Mouse (Mus musculus): ENCODE data around the gene Fsd1. TPM values are rescaled to one million over a fixed set of nuclear protein-coding genes. Genes with fewer than 3 reads are reported as not detected.

Fsd1 gene
- polyA plus RNA-seq, 1 experiment = not detected

GRCm38 (mm10) chr17:55958918-55959728, 27.2 kb upstream of the Fsd1 start, which contains the start of gene Yju2:
Gene Yju2, plus strand, starts transcription at chr17:55959099.
- TF ChIP-seq POLR2A (IDR thresholded peaks at IDR 0.05; ENCODE audit: borderline replicate concordance, control insufficient read depth, low read depth, low read length) (peak; percentile 19; the same call in 1 of the 2 replicates), CTCF (IDR thresholded peaks at IDR 0.05; ENCODE audit: control insufficient read depth, insufficient read depth, low read length) (no peak)
- Histone ChIP-seq H3K4me1 (ENCODE audit: control insufficient read depth, insufficient read depth, low read length) (peaks cover 1% of the 10 kb centered on the region), H3K27ac (ENCODE audit: control insufficient read depth, insufficient read depth, low read depth, low read length, poor library complexity) (peak within 1 kb of the TSS; percentile 96), H3K4me3 (replicated peaks; ENCODE audit: control insufficient read depth, low read depth, low read length) (peak within 1 kb of the TSS; percentile 90)
- under 1% methylated on average over 46 of the region's 46 CpGs for WGBS

GRCm38 (mm10) chr17:55959946-55960740, 26.2 kb upstream of the Fsd1 start:
- TF ChIP-seq CTCF (IDR thresholded peaks at IDR 0.05; ENCODE audit: control insufficient read depth, insufficient read depth, low read length) (no peak), POLR2A (IDR thresholded peaks at IDR 0.05; ENCODE audit: borderline replicate concordance, control insufficient read depth, low read depth, low read length) (no peak)
- Histone ChIP-seq H3K4me1 (ENCODE audit: control insufficient read depth, insufficient read depth, low read length) (peaks cover 1% of the 10 kb centered on the region), H3K4me3 (replicated peaks; ENCODE audit: control insufficient read depth, low read depth, low read length) (peak overlapping the region; percentile 27), H3K27ac (ENCODE audit: control insufficient read depth, insufficient read depth, low read depth, low read length, poor library complexity) (no peak overlapping the region)
- 66% methylated on average over 10 of the region's 10 CpGs for WGBS

- TF ChIP-seq POLR2A (IDR thresholded peaks at IDR 0.05; ENCODE audit: borderline replicate concordance, control insufficient read depth, low read depth, low read length) (no peak), CTCF (IDR thresholded peaks at IDR 0.05; ENCODE audit: control insufficient read depth, insufficient read depth, low read length) (no peak)
- Histone ChIP-seq H3K4me1 (ENCODE audit: control insufficient read depth, insufficient read depth, low read length) (peaks cover 1% of the 10 kb centered on the region), H3K4me3 (replicated peaks; ENCODE audit: control insufficient read depth, low read depth, low read length) (no peak overlapping the region), H3K27ac (ENCODE audit: control insufficient read depth, insufficient read depth, low read depth, low read length, poor library complexity) (no peak overlapping the region)
Observed at GRCm38 (mm10) chr17:55960791-55961190, 25.5 kb upstream of the Fsd1 start.

DNA sequence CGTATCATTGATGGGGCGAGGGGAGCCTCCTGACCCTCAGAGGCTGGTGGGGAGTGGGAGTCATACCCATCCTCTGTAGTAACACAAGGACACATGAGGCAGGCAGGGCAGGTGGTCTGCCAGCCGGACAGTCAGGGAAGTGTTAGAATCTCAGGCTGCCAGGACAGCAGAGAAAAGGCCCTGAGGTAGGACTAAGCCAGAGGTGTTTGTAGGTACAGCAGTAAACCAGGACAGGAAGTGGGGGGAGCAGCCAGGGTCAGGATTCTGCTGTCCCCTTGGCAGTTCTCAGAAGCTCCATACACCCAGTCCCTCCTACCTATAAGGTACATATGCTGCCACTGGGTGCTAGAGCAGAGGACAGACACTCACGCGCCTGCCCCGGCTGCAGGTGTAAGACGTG, 24.7 kb upstream of the Fsd1 start:
- peaks cover 1% of the 10 kb centered on the region for H3K4me1 ChIP-seq (ENCODE audit: control insufficient read depth, insufficient read depth, low read length)
- no peak overlapping the region for H3K4me3 ChIP-seq (replicated peaks; ENCODE audit: control insufficient read depth, low read depth, low read length)
- H3K27ac ChIP-seq (ENCODE audit: control insufficient read depth, insufficient read depth, low read depth, low read length, poor library complexity) = no peak overlapping the region
- WGBS = 86% methylated on average over 7 of the region's 7 CpGs
- TF ChIP-seq CTCF (IDR thresholded peaks at IDR 0.05; ENCODE audit: control insufficient read depth, insufficient read depth, low read length) (no peak), POLR2A (IDR thresholded peaks at IDR 0.05; ENCODE audit: borderline replicate concordance, control insufficient read depth, low read depth, low read length) (no peak)

- Histone ChIP-seq H3K4me3 (replicated peaks; ENCODE audit: control insufficient read depth, low read depth, low read length) (peak overlapping the region; percentile 7), H3K27ac (ENCODE audit: control insufficient read depth, insufficient read depth, low read depth, low read length, poor library complexity) (peak overlapping the region; percentile 29), H3K4me1 (ENCODE audit: control insufficient read depth, insufficient read depth, low read length) (peaks cover 1% of the 10 kb centered on the region)
- TF ChIP-seq CTCF (IDR thresholded peaks at IDR 0.05; ENCODE audit: control insufficient read depth, insufficient read depth, low read length) = 0 out of 2 replicates have a peak, but pooled peaks have one; percentile 8
- TF ChIP-seq POLR2A (IDR thresholded peaks at IDR 0.05; ENCODE audit: borderline replicate concordance, control insufficient read depth, low read depth, low read length) = 0 out of 2 replicates have a peak, but pooled peaks have one; percentile 23
- 55% methylated on average over 14 of the region's 14 CpGs for whole genome bisulfite sequencing
Observed at GRCm38 (mm10) chr17:55963171-55963570, 23.1 kb upstream of the Fsd1 start.

- H3K4me3 ChIP-seq (replicated peaks; ENCODE audit: control insufficient read depth, low read depth, low read length) = no peak overlapping the region
- H3K4me1 ChIP-seq (ENCODE audit: control insufficient read depth, insufficient read depth, low read length) = peaks cover 1% of the 10 kb centered on the region
- no peak overlapping the region for H3K27ac ChIP-seq (ENCODE audit: control insufficient read depth, insufficient read depth, low read depth, low read length, poor library complexity)
- 94% methylated on average over 10 of the region's 10 CpGs for WGBS
- TF ChIP-seq CTCF (IDR thresholded peaks at IDR 0.05; ENCODE audit: control insufficient read depth, insufficient read depth, low read length) (no peak), POLR2A (IDR thresholded peaks at IDR 0.05; ENCODE audit: borderline replicate concordance, control insufficient read depth, low read depth, low read length) (0 out of 2 replicates have a peak, but pooled peaks have one; percentile 7)
Observed at GRCm38 (mm10) chr17:55964496-55964895, 21.8 kb upstream of the Fsd1 start.

GRCm38 (mm10) chr17:55964996-55965395, 21.3 kb upstream of the Fsd1 start:
- TF ChIP-seq POLR2A (IDR thresholded peaks at IDR 0.05; ENCODE audit: borderline replicate concordance, control insufficient read depth, low read depth, low read length) (no peak), CTCF (IDR thresholded peaks at IDR 0.05; ENCODE audit: control insufficient read depth, insufficient read depth, low read length) (no peak)
- Histone ChIP-seq H3K4me1 (ENCODE audit: control insufficient read depth, insufficient read depth, low read length) (no peaks in the 10 kb centered on the region; the same call in none of the 2 replicates), H3K4me3 (replicated peaks; ENCODE audit: control insufficient read depth, low read depth, low read length) (no peak overlapping the region), H3K27ac (ENCODE audit: control insufficient read depth, insufficient read depth, low read depth, low read length, poor library complexity) (no peak overlapping the region)
- 78% methylated on average over 9 of the region's 9 CpGs for WGBS

GRCm38 (mm10) chr17:55967186-55967585, 19.1 kb upstream of the Fsd1 start:
- WGBS = 93% methylated on average over 4 of the region's 4 CpGs
- no peak overlapping the region for H3K27ac ChIP-seq (ENCODE audit: control insufficient read depth, insufficient read depth, low read depth, low read length, poor library complexity)
- TF ChIP-seq POLR2A (IDR thresholded peaks at IDR 0.05; ENCODE audit: borderline replicate concordance, control insufficient read depth, low read depth, low read length) = no peak
- no peak for TF ChIP-seq CTCF (IDR thresholded peaks at IDR 0.05; ENCODE audit: control insufficient read depth, insufficient read depth, low read length)
- no peak overlapping the region for H3K4me3 ChIP-seq (replicated peaks; ENCODE audit: control insufficient read depth, low read depth, low read length)
- no peaks in the 10 kb centered on the region; the same call in none of the 2 replicates for H3K4me1 ChIP-seq (ENCODE audit: control insufficient read depth, insufficient read depth, low read length)

Measured in bone marrow, adult 2 months (tissue).